Mouse (Mus musculus) liver, embryonic 12.5 days (tissue): ENCODE measurements around the gene Plk4. TPM values are rescaled to one million over a fixed set of nuclear protein-coding genes. Genes with fewer than 3 reads are reported as not detected.
"Not testable (repeated sequence)": the region's sequence is repeated elsewhere in the genome, so short reads cannot be mapped to it uniquely, and the experiment has no call there.

Experiments used
- ATAC-seq: fragments of 200-750 bp; cut with Nextera tagmentation; 2 replicates; pipeline ENCODE4 v1.8.0; 2017; ENCODE audit warnings: moderate number of reproducible peaks, mild to moderate bottlenecking, moderate library complexity
- H3K27ac ChIP-seq: fragments of 300-500 bp; sonication (generic); 2 replicates; pipeline ENCODE4 v1.5.1; 2016; ENCODE audit warnings: mild to moderate bottlenecking
- H3K27me3 ChIP-seq: fragments of 300-500 bp; sonication (generic); replicated peaks from 2 replicates; pipeline ENCODE4 v1.6.1; 2016; ENCODE audit warnings: mild to moderate bottlenecking, moderate library complexity
- H3K36me3 ChIP-seq: fragments of 300-500 bp; sonication (generic); 2 replicates; pipeline ENCODE4 v1.6.1; 2016; ENCODE audit warnings: mild to moderate bottlenecking, moderate library complexity
- H3K4me1 ChIP-seq: fragments of 300-500 bp; sonication (generic); 2 replicates; pipeline ENCODE4 v1.6.1; 2016
- H3K4me2 ChIP-seq: fragments of 300-500 bp; sonication (generic); 2 replicates; pipeline ENCODE4 v1.6.1; 2016; ENCODE audit warnings: mild to moderate bottlenecking, moderate library complexity
- H3K4me3 ChIP-seq: fragments of 300-500 bp; sonication (generic); 2 replicates; pipeline ENCODE4 v1.5.1; 2016; ENCODE audit warnings: mild to moderate bottlenecking, moderate library complexity
- H3K9ac ChIP-seq: fragments of 300-500 bp; sonication (generic); 2 replicates; pipeline ENCODE4 v1.6.1; 2016; ENCODE audit warnings: mild to moderate bottlenecking, moderate library complexity
- H3K9me3 ChIP-seq: fragments of 300-500 bp; sonication (generic); replicated peaks from 2 replicates; pipeline ENCODE4 v1.6.1; 2016; ENCODE audit warnings: mild to moderate bottlenecking, moderate library complexity
- WGBS: fragments of 180-500 bp; shearing (Covaris S2); methylation state at CpG from one replicate; pipeline ENCODE4 v1.1.7; 2016; ENCODE audit not compliant: insufficient replicate concordance; 5-methylcytosine and 5-hydroxymethylcytosine counted together
- polyA plus RNA-seq: library from polyadenylated mRNA; unstranded; fragments of >200 nt; fragmentation: Nextera tagmentation; extraction: Ambion mirVana; gene quantifications from 2 replicates; pipeline ENCODE4 v1.2.1, GENCODE M21; 2016

The Plk4 gene
- polyA plus RNA-seq, 1 experiment from 2014 or later = 59.0 TPM

DNA sequence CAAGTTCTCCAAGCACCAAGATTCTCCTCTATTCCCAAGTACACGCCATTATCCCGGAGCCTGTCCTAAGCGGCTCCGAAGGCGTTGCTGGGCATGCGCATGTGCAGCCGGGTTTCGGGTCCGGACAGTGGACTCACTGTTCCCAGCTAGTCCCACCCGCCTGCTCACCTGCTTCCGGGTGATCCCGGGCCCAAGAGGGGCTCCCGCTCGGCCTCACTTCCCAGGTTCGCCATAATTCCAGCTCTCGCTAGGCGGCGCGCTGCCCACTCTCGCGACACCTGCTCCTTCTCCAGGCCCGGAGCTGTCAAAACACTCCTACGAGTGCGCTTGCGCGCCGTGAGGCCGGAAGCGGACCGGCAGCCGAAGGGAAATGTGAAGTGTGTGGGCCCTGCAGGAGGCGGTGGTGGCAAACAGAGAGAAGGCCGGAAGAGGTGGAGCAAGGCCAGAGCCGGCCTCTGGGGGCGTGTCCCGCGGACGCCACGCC lies 46.7 kb downstream of the Plk4 start, which contains the start of gene Mfsd8:
Gene Mfsd8 (minus strand): TSS at position 414 of the 484 bp plus-strand sequence.
- peak within 1 kb of the TSS; percentile 64 for H3K4me3 ChIP-seq
- H3K27me3 ChIP-seq, H3K9me3 ChIP-seq, H3K36me3 ChIP-seq: not testable (repeated sequence)
- H3K4me2 ChIP-seq = peak within 1 kb of the TSS; percentile 78
- peak within 1 kb of the TSS; percentile 87 for H3K27ac ChIP-seq
- H3K9ac ChIP-seq = peak within 1 kb of the TSS; percentile 77
- H3K4me1 ChIP-seq = peaks cover 12% of the 10 kb centered on the region
- WGBS = under 1% methylated on average over 39 of the region's 39 CpGs
- ATAC-seq = peak; percentile 98

DNA sequence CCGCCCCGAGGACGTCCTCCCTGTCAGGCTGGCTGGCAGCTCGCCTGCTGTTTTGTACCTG lies 47.0 kb downstream of the Plk4 start, which contains the start of gene Abhd18:
Gene Abhd18 (plus strand): TSS at position 14 of the 61 bp plus-strand sequence.
- Histone ChIP-seq H3K27ac (peak within 1 kb of the TSS; percentile 87), H3K9ac (peak within 1 kb of the TSS; percentile 77), H3K4me1 (peaks cover 12% of the 10 kb centered on the region), H3K4me3 (peak within 1 kb of the TSS; percentile 64), H3K4me2 (peak within 1 kb of the TSS; percentile 78)
- H3K27me3 ChIP-seq, ATAC-seq, H3K36me3 ChIP-seq, H3K9me3 ChIP-seq: not testable (repeated sequence)
- WGBS = 0% methylated on average over 3 of the region's 4 CpGs

DNA sequence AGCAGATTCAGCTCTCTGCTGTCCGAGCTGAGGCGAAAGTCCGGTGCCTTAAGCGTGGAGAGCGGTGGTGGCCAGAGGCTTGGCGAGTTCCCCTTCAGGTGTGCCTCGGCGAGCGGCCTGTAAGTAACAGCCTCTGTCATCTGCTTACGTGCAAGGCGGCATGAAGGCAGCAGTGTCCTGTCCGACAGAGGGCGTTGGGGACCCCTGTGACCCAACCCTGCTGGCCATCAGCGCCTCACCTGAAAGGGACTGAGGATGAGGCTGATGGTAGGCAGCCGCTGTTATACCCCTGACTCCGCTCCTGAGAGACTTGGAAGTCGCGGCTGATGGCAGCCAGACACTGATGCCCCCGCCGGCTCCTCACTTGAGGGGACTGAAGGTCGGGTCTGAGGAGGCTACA lies 47.2 kb downstream of the Plk4 start:
- Histone ChIP-seq H3K4me3 (peak overlapping the region; percentile 64), H3K9ac (peak overlapping the region; percentile 67), H3K4me2 (peak overlapping the region; percentile 78), H3K27ac (peak overlapping the region; percentile 76), H3K4me1 (peaks cover 12% of the 10 kb centered on the region)
- 1% methylated on average over 19 of the region's 21 CpGs for WGBS
- not testable (repeated sequence) for H3K27me3 ChIP-seq, H3K9me3 ChIP-seq, H3K36me3 ChIP-seq
- ATAC-seq = peak; percentile 68

DNA sequence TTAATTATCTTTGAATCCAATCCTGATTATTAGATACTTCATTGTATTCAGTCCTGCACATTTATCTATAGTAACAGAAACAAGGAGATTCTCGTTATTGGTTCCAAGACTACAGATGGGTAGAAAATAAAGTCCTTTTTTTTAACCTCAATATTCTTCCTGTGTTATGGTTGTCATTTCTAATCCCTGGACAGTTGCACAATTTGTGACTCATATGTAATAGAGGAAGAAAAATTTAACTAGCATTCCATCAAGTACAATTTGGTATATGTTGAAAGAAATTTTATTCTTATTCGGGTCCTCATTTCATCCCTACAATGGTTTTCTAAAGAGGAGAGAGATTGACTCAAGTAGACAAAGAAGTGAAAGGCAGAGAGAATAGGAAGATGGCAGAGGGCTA lies 48.1 kb downstream of the Plk4 start:
- not testable (repeated sequence) for H3K27me3 ChIP-seq, H3K9ac ChIP-seq, ATAC-seq, H3K27ac ChIP-seq, H3K9me3 ChIP-seq, H3K36me3 ChIP-seq, H3K4me3 ChIP-seq
- H3K4me2 ChIP-seq = peak overlapping the region; percentile 78
- peaks cover 12% of the 10 kb centered on the region for H3K4me1 ChIP-seq
- WGBS = 76% methylated on average over 2 of the region's 2 CpGs

DNA sequence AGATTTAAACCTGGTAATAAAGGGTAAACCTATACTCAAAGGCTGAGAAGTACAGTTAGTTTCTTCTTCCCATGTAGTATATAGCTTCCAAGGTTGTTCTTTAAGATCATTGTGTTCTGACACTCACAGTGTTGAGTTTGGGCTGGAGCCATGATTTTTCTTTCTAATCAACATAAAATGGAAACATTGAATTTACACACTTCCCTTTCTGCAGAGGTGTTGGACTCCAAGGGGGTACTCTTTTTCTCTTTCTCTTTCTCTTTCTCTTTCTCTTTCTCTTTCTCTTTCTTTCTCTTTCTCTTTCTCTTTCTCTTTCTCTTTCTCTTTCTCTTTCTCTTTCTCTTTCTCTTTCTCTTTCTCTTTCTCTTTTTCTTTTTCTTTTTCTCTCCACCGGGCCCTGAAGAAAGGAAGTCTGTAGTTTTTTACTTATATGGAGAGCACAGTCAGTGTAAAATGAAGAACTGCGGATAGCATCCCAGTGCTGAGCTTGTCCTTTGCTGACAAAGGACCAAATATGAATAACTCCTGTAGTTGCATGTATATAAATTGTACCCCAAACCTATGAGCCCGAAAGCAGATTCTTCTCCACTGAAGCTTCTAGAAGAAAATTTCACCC lies 53.4 kb downstream of the Plk4 start:
- not testable (repeated sequence) for H3K27me3 ChIP-seq, H3K4me2 ChIP-seq, H3K9me3 ChIP-seq, H3K4me3 ChIP-seq, H3K36me3 ChIP-seq, H3K27ac ChIP-seq, H3K4me1 ChIP-seq, H3K9ac ChIP-seq, ATAC-seq
- 77% methylated on average over 3 of the region's 3 CpGs for WGBS

Other genes with a start within 250 kb of the Plk4 start
- gene Slc25a31, start 91.2 kb upstream of the Plk4 start, polyA plus RNA-seq = 0.08 and 0.13 TPM in 2 replicates
- 20.9 and 23.2 TPM in 2 replicates for gene Hspa4l, start 55.5 kb upstream of the Plk4 start, polyA plus RNA-seq
- gene Mfsd8, start 46.9 kb downstream of the Plk4 start, polyA plus RNA-seq = 5.7 and 6.1 TPM in 2 replicates
- gene Abhd18, start 47.0 kb downstream of the Plk4 start, polyA plus RNA-seq = 4.2 and 4.4 TPM in 2 replicates
- 0.06 TPM in 1 of 2 replicates, not detected in the other for gene 1700034I23Rik, start 102.5 kb downstream of the Plk4 start, polyA plus RNA-seq
- 10.2 and 10.7 TPM in 2 replicates for gene Larp1b, start 149.8 kb downstream of the Plk4 start, polyA plus RNA-seq